Mouse (Mus musculus) midbrain, embryonic 16.5 days (tissue): Measurements from ENCODE around the gene Cpt1c. TPM values are rescaled to one million over a fixed set of nuclear protein-coding genes. Genes with fewer than 3 reads are reported as not detected.

Source experiments
- ATAC-seq: fragments of 200-750 bp; cut with Nextera tagmentation; 2 replicates; pipeline ENCODE4 v1.8.0; 2017; ENCODE audit warnings: moderate TSS enrichment
- H3K27ac ChIP-seq: fragments of 300-500 bp; sonication (generic); 2 replicates; pipeline ENCODE4 v1.5.1; 2014; ENCODE audit warnings: mild to moderate bottlenecking, low read length, mixed read lengths
- H3K27me3 ChIP-seq: fragments of 300-500 bp; sonication (generic); 2 replicates; pipeline ENCODE4 v1.6.1; 2014; ENCODE audit warnings: low read depth, low read length, mixed read lengths; ENCODE audit not compliant: control insufficient read depth, insufficient read depth
- H3K36me3 ChIP-seq: fragments of 300-500 bp; sonication (generic); 2 replicates; pipeline ENCODE4 v1.6.1; 2014; ENCODE audit warnings: mild to moderate bottlenecking, low read length, moderate library complexity, mixed read lengths; ENCODE audit not compliant: control insufficient read depth, insufficient read depth
- H3K4me1 ChIP-seq: fragments of 300-500 bp; sonication (generic); 2 replicates; pipeline ENCODE4 v1.6.1; 2014; ENCODE audit warnings: mild to moderate bottlenecking, low read length, mixed read lengths; ENCODE audit not compliant: control insufficient read depth, insufficient read depth
- H3K4me2 ChIP-seq: fragments of 300-500 bp; sonication (generic); 2 replicates; pipeline ENCODE4 v1.6.1; 2014; ENCODE audit warnings: mild to moderate bottlenecking, low read length, mixed read lengths
- H3K4me3 ChIP-seq: fragments of 300-500 bp; sonication (generic); 2 replicates; pipeline ENCODE4 v1.5.1; 2014; ENCODE audit warnings: low read depth, mild to moderate bottlenecking, low read length, moderate library complexity, mixed read lengths
- H3K9ac ChIP-seq: fragments of 300-500 bp; sonication (generic); 2 replicates; pipeline ENCODE4 v1.6.1; 2014; ENCODE audit warnings: low read depth, low read length, mixed read lengths
- H3K9me3 ChIP-seq: fragments of 300-500 bp; sonication (generic); replicated peaks from 2 replicates; pipeline ENCODE4 v1.6.1; 2014; ENCODE audit warnings: mild to moderate bottlenecking, low read length, mixed read lengths; ENCODE audit not compliant: control insufficient read depth, poor library complexity, severe bottlenecking
- WGBS: fragments of 180-500 bp; shearing (Covaris S2); extraction: QIAGEN DNeasy Blood & Tissue Kit; methylation state at CpG from one replicate; pipeline ENCODE4 v1.1.7; 2014; 5-methylcytosine and 5-hydroxymethylcytosine counted together
- polyA plus RNA-seq: library from polyadenylated mRNA; unstranded; fragments of >200 nt; fragmentation: Nextera tagmentation; extraction: Ambion mirVana; gene quantifications from 2 replicates; pipeline ENCODE4 v1.2.1, GENCODE M21; 2015

Cpt1c gene
- polyA plus RNA-seq, 1 experiment from 2014 or later, result 63.1 TPM

- 60% methylated on average over 14 of the region's 14 CpGs for WGBS
- no peak overlapping the region for H3K4me3 ChIP-seq
- no peaks in the 10 kb centered on the region for H3K9me3 ChIP-seq
- H3K4me1 ChIP-seq, result no peaks in the 10 kb centered on the region; the same call in 1 of the 2 replicates
- no peak overlapping the region for H3K9ac ChIP-seq
- no peak overlapping the region for H3K4me2 ChIP-seq
- H3K27ac ChIP-seq, result no peak overlapping the region
- ATAC-seq, result no peak
- peaks cover 17% of the 10 kb centered on the region for H3K27me3 ChIP-seq
- H3K36me3 ChIP-seq, result no peaks in the 10 kb centered on the region
These were observed 21.1 kb downstream of the Cpt1c start for GRCm38 (mm10) chr7:44953561-44953960.

GRCm38 (mm10) chr7:44952611-44953306 is 21.9 kb downstream of the Cpt1c start:
- Histone ChIP-seq H3K9ac (peak overlapping the region; percentile 68), H3K9me3 (no peaks in the 10 kb centered on the region), H3K36me3 (no peaks in the 10 kb centered on the region), H3K4me1 (no peaks in the 10 kb centered on the region; the same call in 1 of the 2 replicates), H3K4me2 (peak overlapping the region; percentile 87), H3K27me3 (peaks cover 17% of the 10 kb centered on the region), H3K27ac (no peak overlapping the region), H3K4me3 (peak overlapping the region; percentile 41)
- peak; percentile 85 for ATAC-seq
- 5% methylated on average over 24 of the region's 24 CpGs for WGBS

- ATAC-seq, result 0 out of 2 replicates have a peak, but pooled peaks have one; percentile 28
- 0% methylated on average over 10 of the region's 10 CpGs for WGBS
- H3K9ac ChIP-seq, result no peak overlapping the region
- H3K36me3 ChIP-seq, result no peaks in the 10 kb centered on the region
- H3K27me3 ChIP-seq, result peaks cover 17% of the 10 kb centered on the region
- no peak overlapping the region for H3K27ac ChIP-seq
- peak overlapping the region; percentile 41 for H3K4me3 ChIP-seq
- H3K4me2 ChIP-seq, result peak overlapping the region; percentile 87
- H3K9me3 ChIP-seq, result no peaks in the 10 kb centered on the region
- no peaks in the 10 kb centered on the region; the same call in 1 of the 2 replicates for H3K4me1 ChIP-seq
These were observed 22.7 kb downstream of the Cpt1c start for GRCm38 (mm10) chr7:44951960-44952359.

GRCm38 (mm10) chr7:44949922-44950321 is 24.7 kb downstream of the Cpt1c start:
- Histone ChIP-seq H3K4me1 (no peaks in the 10 kb centered on the region; the same call in 1 of the 2 replicates), H3K4me2 (no peak overlapping the region), H3K9ac (no peak overlapping the region), H3K9me3 (no peaks in the 10 kb centered on the region), H3K4me3 (no peak overlapping the region), H3K27ac (no peak overlapping the region), H3K27me3 (peaks cover 17% of the 10 kb centered on the region), H3K36me3 (no peaks in the 10 kb centered on the region)
- no peak for ATAC-seq
- WGBS, result 73% methylated on average over 6 of the region's 6 CpGs

- Histone ChIP-seq H3K4me3 (no peak within 1 kb of the TSS), H3K27ac (no peak within 1 kb of the TSS), H3K4me2 (no peak within 1 kb of the TSS), H3K4me1 (no peaks in the 10 kb centered on the region), H3K27me3 (no peaks in the 10 kb centered on the region), H3K36me3 (no peaks in the 10 kb centered on the region), H3K9ac (no peak within 1 kb of the TSS), H3K9me3 (no peaks in the 10 kb centered on the region)
- no peak for ATAC-seq
- WGBS, result 81% methylated on average over 7 of the region's 7 CpGs
These were observed 31.7 kb downstream of the Cpt1c start, which contains the start of gene Tsks for GRCm38 (mm10) chr7:44942904-44943303. Gene Tsks (plus strand): TSS chr7:44943204.

GRCm38 (mm10) chr7:44938680-44939079 is 36.0 kb downstream of the Cpt1c start:
- Histone ChIP-seq H3K36me3 (no peaks in the 10 kb centered on the region), H3K4me2 (no peak overlapping the region), H3K27me3 (no peaks in the 10 kb centered on the region), H3K4me1 (no peaks in the 10 kb centered on the region), H3K27ac (no peak overlapping the region), H3K4me3 (no peak overlapping the region), H3K9ac (no peak overlapping the region), H3K9me3 (no peaks in the 10 kb centered on the region; the same call in 1 of the 2 replicates)
- 93% methylated on average over 4 of the region's 4 CpGs for WGBS
- ATAC-seq, result no peak

- ATAC-seq, result peak; percentile 99
- H3K27me3 ChIP-seq, result no peaks in the 10 kb centered on the region
- peaks cover 6% of the 10 kb centered on the region; the same call in 1 of the 2 replicates for H3K36me3 ChIP-seq
- peaks cover 19% of the 10 kb centered on the region for H3K4me1 ChIP-seq
- peak within 1 kb of the TSS; percentile 92 for H3K4me3 ChIP-seq
- H3K27ac ChIP-seq, result peak within 1 kb of the TSS; percentile 97
- under 1% methylated on average over 83 of the region's 84 CpGs for WGBS
- peak within 1 kb of the TSS; percentile 95 for H3K9ac ChIP-seq
- H3K4me2 ChIP-seq, result peak within 1 kb of the TSS; percentile 86
- no peaks in the 10 kb centered on the region for H3K9me3 ChIP-seq
These were observed 45.2 kb downstream of the Cpt1c start, which contains the start of gene Ap2a1 for GRCm38 (mm10) chr7:44929204-44930151. Gene Ap2a1 (minus strand): TSS chr7:44929496.

GRCm38 (mm10) chr7:44928570-44928969 is 46.1 kb downstream of the Cpt1c start:
- Histone ChIP-seq H3K9me3 (no peaks in the 10 kb centered on the region), H3K4me3 (peak overlapping the region; percentile 92), H3K27me3 (no peaks in the 10 kb centered on the region), H3K9ac (peak overlapping the region; percentile 95), H3K36me3 (peaks cover 8% of the 10 kb centered on the region), H3K27ac (peak overlapping the region; percentile 80; the same call in 1 of the 2 replicates), H3K4me2 (peak overlapping the region; percentile 86), H3K4me1 (peaks cover 19% of the 10 kb centered on the region)
- no peak for ATAC-seq
- 0% methylated on average over 1 of the region's 1 CpGs for WGBS
